Mouse (Mus musculus): Measurements from ENCODE around the gene Plppr3. TPM values are rescaled to one million over a fixed set of nuclear protein-coding genes. Genes with fewer than 3 reads are reported as not detected.

Gene Plppr3
- total RNA-seq, 1 experiment from 2014 or later = 0.93 TPM

DNA sequence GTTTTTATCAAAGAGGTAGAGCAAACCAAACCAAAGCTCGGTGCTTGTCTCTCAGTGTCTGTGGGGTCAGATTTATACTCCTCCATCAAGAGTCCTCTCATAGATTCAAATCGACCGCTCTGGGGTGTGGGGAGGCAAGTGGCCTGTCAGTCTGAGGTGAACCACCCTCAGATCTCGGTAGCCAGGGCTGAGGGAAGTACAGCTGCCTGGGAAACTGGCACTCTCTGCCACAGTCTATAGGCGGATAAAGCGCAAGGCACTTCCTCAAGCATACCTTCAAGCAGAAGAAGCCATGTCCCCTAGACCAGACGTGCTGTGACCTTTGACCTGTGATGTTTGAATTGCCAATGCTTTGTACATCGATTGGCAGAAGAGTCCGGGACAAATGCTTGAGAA lies 41.6 kb downstream of the Plppr3 start:
- ATAC-seq (ENCODE audit: extremely low read depth, insufficient number of reproducible peaks, low FRiP score, poor library complexity, severe bottlenecking) = no peak

DNA sequence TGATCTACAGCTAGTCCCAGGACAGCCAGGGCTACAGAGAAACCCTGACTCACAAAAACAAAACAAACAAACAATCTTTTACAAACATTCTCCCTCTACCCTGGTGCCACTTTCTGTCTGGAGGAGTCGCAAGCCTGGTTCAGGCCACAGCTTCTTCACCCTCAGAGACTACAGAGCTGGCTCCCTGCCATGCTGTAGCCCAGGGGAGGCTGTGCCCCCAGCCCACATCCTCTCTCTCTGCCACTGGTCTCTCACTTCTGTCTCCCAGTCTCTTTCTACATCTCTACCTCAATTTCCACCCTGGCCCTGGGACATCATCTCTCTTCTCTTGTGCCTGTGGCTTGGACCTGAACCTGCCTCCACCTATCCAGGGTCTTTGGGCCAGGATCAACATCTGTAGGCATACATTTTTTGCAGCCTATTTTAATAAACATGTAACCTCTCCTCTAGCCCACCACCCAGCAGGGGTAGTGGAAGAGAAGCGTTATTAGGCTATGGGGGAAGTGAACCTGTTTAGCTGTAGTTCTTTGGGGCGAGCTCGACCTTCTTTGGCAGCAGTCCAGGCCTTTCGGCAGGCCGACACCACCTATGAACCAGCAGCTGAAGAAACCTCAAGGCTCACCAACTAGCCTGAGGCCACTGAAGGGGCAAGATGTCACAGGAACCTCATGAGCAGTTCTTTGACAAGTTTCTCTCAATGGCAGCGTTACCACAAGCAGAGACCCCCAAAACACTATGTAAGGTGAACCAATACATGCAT lies 42.2 kb downstream of the Plppr3 start:
- ATAC-seq (ENCODE audit: extremely low read depth, insufficient number of reproducible peaks, low FRiP score, poor library complexity, severe bottlenecking) = no peak

GRCm38 (mm10) chr10:79831583-79831982 lies 42.9 kb downstream of the Plppr3 start:
- no peak for ATAC-seq (ENCODE audit: extremely low read depth, insufficient number of reproducible peaks, low FRiP score, poor library complexity, severe bottlenecking)

- ATAC-seq (ENCODE audit: extremely low read depth, insufficient number of reproducible peaks, low FRiP score, poor library complexity, severe bottlenecking) = no peak
Measured at GRCm38 (mm10) chr10:79824413-79824812, 50.0 kb downstream of the Plppr3 start.

DNA sequence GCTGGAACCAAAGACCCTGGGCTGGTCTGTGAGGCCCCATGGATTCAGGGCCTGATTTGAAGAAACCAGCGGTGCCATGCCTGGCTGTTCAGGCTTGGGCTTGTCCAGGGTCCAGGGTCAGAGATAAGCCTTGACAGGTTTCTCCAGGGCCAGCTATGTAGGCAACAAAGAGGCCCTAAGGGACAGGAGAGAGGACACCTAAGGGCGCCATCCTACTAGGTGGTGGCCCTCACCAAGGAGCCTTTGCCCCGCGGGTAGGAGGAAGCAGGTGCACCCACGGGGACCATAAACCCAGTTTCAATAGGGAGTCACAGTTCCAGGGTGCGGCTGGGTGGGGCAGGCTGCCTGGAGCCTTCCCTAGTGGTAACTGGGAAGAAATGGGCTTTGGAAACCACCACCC lies 51.4 kb downstream of the Plppr3 start:
- no peak for ATAC-seq (ENCODE audit: extremely low read depth, insufficient number of reproducible peaks, low FRiP score, poor library complexity, severe bottlenecking)

GRCm38 (mm10) chr10:79822372-79822771 lies 52.1 kb downstream of the Plppr3 start:
- ATAC-seq (ENCODE audit: extremely low read depth, insufficient number of reproducible peaks, low FRiP score, poor library complexity, severe bottlenecking) = no peak

GRCm38 (mm10) chr10:79821731-79822130 lies 52.7 kb downstream of the Plppr3 start:
- ATAC-seq (ENCODE audit: extremely low read depth, insufficient number of reproducible peaks, low FRiP score, poor library complexity, severe bottlenecking) = no peak

DNA sequence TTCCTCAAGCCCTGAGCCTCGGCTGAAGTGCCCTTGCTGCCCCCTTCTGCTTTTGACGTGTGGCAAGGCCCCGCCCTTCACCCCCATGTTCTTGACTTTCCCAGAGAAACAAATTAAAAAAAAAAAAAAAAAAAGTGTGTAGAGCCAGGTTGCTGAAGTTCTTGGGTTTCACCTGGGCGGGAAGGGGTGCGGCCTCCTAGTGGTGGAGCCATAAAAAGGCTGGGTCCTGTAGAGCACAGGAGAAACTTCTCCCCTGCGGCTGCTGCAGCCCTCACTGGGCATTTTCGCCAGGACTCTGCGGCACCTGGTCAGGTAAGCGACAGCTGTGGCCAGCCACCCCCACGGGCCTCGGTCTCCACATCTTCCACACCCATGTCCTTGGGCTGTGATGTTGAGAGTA lies 53.7 kb downstream of the Plppr3 start, which contains the start of gene Misp:
TSS of gene Misp (plus strand) at position 208 of the 400 bp plus-strand sequence.
- no peak for ATAC-seq (ENCODE audit: extremely low read depth, insufficient number of reproducible peaks, low FRiP score, poor library complexity, severe bottlenecking)

DNA sequence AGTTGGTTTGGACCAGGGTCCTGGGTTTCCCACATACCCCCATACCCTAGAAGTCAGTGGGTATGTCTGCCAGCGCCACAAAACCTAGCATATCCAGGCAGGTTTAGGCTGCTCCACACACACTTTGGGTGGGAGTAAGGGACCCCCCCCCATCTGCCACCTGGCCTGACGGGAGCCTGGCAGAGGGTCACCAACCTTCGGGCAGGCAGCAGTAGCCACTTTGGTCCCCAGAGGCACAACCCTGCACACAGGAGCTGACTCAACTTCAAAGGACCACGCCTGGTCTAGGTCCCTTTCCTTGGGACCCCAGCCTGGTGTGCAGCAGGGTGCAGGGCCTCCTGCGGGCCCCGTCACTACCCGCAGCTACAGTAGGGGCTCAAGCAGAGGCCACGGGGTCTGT lies 54.2 kb downstream of the Plppr3 start:
- no peak for ATAC-seq (ENCODE audit: extremely low read depth, insufficient number of reproducible peaks, low FRiP score, poor library complexity, severe bottlenecking)

DNA sequence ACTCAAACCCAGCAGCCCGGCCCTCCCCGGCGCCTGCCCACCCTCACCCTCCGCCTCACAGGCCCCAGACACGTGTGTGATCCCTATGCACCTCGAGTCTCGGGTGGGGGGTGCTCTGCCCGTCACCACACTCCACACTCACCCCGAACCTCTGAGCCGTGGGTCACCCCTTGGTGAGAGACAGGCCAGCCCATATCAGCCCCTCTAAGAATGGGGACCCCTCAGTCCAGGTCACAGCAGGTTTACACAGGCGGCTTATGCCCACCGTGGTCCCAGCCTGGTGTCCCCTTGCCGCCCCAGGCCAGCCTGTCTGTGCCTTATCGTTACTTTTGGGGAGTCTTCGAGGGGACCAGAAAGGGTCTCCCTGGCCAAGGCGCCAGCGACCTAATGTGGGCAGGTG lies 54.8 kb downstream of the Plppr3 start:
- no peak for ATAC-seq (ENCODE audit: extremely low read depth, insufficient number of reproducible peaks, low FRiP score, poor library complexity, severe bottlenecking)

DNA sequence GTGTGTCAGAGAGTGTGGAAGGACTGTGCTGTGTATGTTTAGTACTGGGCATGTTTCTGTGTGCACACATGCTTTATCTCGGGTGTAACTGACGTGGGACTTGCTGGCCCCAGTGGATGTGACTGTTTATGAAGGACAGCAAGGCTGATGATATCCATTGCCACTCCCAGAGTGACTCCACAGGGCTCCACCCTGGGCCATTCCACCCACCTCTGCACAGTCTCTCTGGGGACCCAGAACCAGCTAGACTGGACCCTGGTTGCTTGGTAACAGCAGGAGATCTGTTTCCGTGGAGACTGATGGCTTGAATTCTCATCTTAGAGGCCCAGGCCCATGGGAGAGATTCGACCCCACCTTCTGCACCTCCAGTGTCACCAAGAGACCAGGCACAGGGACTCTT lies 56.2 kb downstream of the Plppr3 start:
- ATAC-seq (ENCODE audit: extremely low read depth, insufficient number of reproducible peaks, low FRiP score, poor library complexity, severe bottlenecking) = no peak

GRCm38 (mm10) chr10:79817111-79817510 lies 57.3 kb downstream of the Plppr3 start:
- no peak for ATAC-seq (ENCODE audit: extremely low read depth, insufficient number of reproducible peaks, low FRiP score, poor library complexity, severe bottlenecking)

GRCm38 (mm10) chr10:79815671-79816494 lies 58.6 kb downstream of the Plppr3 start:
- no peak for ATAC-seq (ENCODE audit: extremely low read depth, insufficient number of reproducible peaks, low FRiP score, poor library complexity, severe bottlenecking)

GRCm38 (mm10) chr10:79814271-79814842 lies 60.1 kb downstream of the Plppr3 start:
- no peak for ATAC-seq (ENCODE audit: extremely low read depth, insufficient number of reproducible peaks, low FRiP score, poor library complexity, severe bottlenecking)

DNA sequence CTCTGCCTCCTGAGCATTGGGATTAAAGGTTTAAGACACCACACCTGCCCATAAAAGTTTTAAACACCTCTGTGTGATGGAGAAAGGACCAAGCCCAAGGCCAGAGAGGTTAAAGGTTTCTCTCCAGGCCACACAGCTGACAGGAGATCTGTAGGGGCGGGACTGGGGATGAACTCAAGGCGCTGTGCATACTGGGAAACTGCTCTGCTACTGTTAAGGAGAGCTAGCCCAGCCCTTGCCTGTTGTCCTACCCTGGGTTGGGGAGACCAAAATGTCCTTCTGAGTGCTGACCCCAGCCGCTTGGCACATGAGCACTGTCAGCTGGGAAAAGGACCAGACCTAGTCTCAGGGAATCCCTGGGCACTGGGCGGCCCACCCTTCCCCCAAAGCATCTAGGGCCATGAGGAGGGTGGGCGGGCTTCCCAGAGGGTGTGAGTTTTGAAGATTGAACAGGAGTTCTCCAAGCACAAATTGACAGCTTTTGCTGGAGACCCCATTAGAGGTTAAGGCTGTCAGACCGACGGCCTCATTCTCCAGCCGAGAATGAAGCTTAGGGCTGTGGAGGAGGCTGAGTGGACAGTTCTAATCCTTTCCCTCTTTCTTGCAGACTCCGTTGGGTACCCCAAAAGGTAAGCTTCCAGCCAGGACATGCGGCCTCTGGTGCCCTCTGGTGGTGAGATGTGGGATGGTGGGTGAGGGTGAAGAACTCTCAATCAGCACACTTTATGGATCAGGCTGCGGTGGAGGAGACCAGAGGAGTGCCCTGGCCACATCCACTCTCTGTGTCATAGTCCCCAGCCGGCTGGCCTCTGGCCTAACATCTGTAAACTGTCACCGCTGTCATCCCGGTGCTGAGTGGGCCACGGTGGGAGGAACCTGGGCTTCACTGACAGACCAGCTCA lies 62.4 kb downstream of the Plppr3 start:
- peak; percentile 84 for ATAC-seq (ENCODE audit: extremely low read depth, insufficient number of reproducible peaks, low FRiP score, poor library complexity, severe bottlenecking)
